Mouse (Mus musculus) liver, embryonic 13.5 days (tissue): ENCODE data around the gene Rtraf. TPM values are rescaled to one million over a fixed set of nuclear protein-coding genes. Genes with fewer than 3 reads are reported as not detected.

Experiments used
- ATAC-seq: fragments of 200-750 bp; cut with Nextera tagmentation; 2 replicates; pipeline ENCODE4 v1.8.0; 2017; ENCODE audit warnings: low read depth, mild to moderate bottlenecking, moderate number of reproducible peaks, moderate library complexity
- DNase-seq: peaks from one replicate; pipeline ENCODE4 v3.0.0; 2022
- H3K27ac ChIP-seq: fragments of 300-500 bp; sonication (generic); 2 replicates; pipeline ENCODE4 v1.5.1; 2015; ENCODE audit warnings: moderate library complexity, mild to moderate bottlenecking, inconsistent platforms
- H3K27me3 ChIP-seq: fragments of 300-500 bp; sonication (generic); 2 replicates; pipeline ENCODE4 v1.6.1; 2015; ENCODE audit warnings: mild to moderate bottlenecking, inconsistent platforms
- H3K36me3 ChIP-seq: fragments of 300-500 bp; sonication (generic); 2 replicates; pipeline ENCODE4 v1.6.1; 2015; ENCODE audit warnings: mild to moderate bottlenecking, inconsistent platforms
- H3K4me1 ChIP-seq: fragments of 300-500 bp; sonication (generic); replicated peaks from 2 replicates; pipeline ENCODE4 v1.6.1; 2015; ENCODE audit warnings: inconsistent platforms
- H3K4me2 ChIP-seq: fragments of 300-500 bp; sonication (generic); 2 replicates; pipeline ENCODE4 v1.6.1; 2015; ENCODE audit warnings: inconsistent platforms, mild to moderate bottlenecking, moderate library complexity
- H3K4me3 ChIP-seq: fragments of 300-500 bp; sonication (generic); replicated peaks from 2 replicates; pipeline ENCODE4 v1.5.1; 2015; ENCODE audit warnings: mild to moderate bottlenecking, inconsistent platforms
- H3K9ac ChIP-seq: fragments of 300-500 bp; sonication (generic); 2 replicates; pipeline ENCODE4 v1.6.1; 2015; ENCODE audit warnings: mild to moderate bottlenecking, inconsistent platforms
- H3K9me3 ChIP-seq: fragments of 300-500 bp; sonication (generic); replicated peaks from 2 replicates; pipeline ENCODE4 v1.6.1; 2016; ENCODE audit warnings: inconsistent platforms
- WGBS: fragments of 180-500 bp; shearing (Covaris S2); methylation state at CpG from one replicate; pipeline ENCODE4 v1.1.7; 2015; ENCODE audit not compliant: insufficient replicate concordance; 5-methylcytosine and 5-hydroxymethylcytosine counted together
- polyA plus RNA-seq: library from polyadenylated mRNA; unstranded; fragments of >200 nt; fragmentation: Nextera tagmentation; extraction: Ambion mirVana; gene quantifications from 2 replicates; pipeline ENCODE4 v1.2.1, GENCODE M21; 2015

The Rtraf gene
- polyA plus RNA-seq, 1 experiment from 2014 or later, result 113 TPM

- Histone ChIP-seq H3K27ac (0 out of 2 replicates have a peak overlapping the region, but pooled peaks have one; percentile 21), H3K4me2 (no peak overlapping the region), H3K4me1 (peaks cover 51% of the 10 kb centered on the region), H3K27me3 (no peaks in the 10 kb centered on the region), H3K36me3 (peaks cover 11% of the 10 kb centered on the region; the same call in 1 of the 2 replicates), H3K9me3 (no peaks in the 10 kb centered on the region), H3K9ac (no peak overlapping the region), H3K4me3 (no peak overlapping the region)
- ATAC-seq (no peak), DNase-seq (no peak)
- 66% methylated on average over 6 of the region's 6 CpGs for WGBS
These were observed 54.0 kb downstream of the Rtraf start for GRCm38 (mm10) chr14:19769441-19770200.

- H3K36me3 ChIP-seq, result peaks cover 11% of the 10 kb centered on the region; the same call in 1 of the 2 replicates
- no peak overlapping the region for H3K27ac ChIP-seq
- WGBS, result 64% methylated on average over 6 of the region's 6 CpGs
- H3K4me3 ChIP-seq, result no peak overlapping the region
- DNase-seq (no peak), ATAC-seq (no peak)
- no peak overlapping the region for H3K9ac ChIP-seq
- H3K4me2 ChIP-seq, result no peak overlapping the region
- peaks cover 57% of the 10 kb centered on the region for H3K4me1 ChIP-seq
- no peaks in the 10 kb centered on the region for H3K9me3 ChIP-seq
- H3K27me3 ChIP-seq, result no peaks in the 10 kb centered on the region
These were observed 55.0 kb downstream of the Rtraf start for GRCm38 (mm10) chr14:19768648-19769047.

GRCm38 (mm10) chr14:19766380-19766649 is 57.3 kb downstream of the Rtraf start:
- no peak overlapping the region for H3K27ac ChIP-seq

GRCm38 (mm10) chr14:19765539-19766379 is 57.9 kb downstream of the Rtraf start:
- H3K27ac ChIP-seq, result no peak overlapping the region
- H3K9ac ChIP-seq, result no peak overlapping the region
- 69% methylated on average over 9 of the region's 9 CpGs for WGBS
- H3K27me3 ChIP-seq, result no peaks in the 10 kb centered on the region
- peaks cover 75% of the 10 kb centered on the region for H3K4me1 ChIP-seq
- no peak overlapping the region for H3K4me3 ChIP-seq
- DNase-seq (no peak), ATAC-seq (no peak)
- H3K36me3 ChIP-seq, result peaks cover 11% of the 10 kb centered on the region; the same call in 1 of the 2 replicates
- no peaks in the 10 kb centered on the region for H3K9me3 ChIP-seq
- H3K4me2 ChIP-seq, result no peak overlapping the region

More at GRCm38 (mm10) chr14:19766380-19766649, 57.3 kb downstream of the Rtraf start:
- H3K4me3 ChIP-seq, result no peak overlapping the region
- DNase-seq (no peak), ATAC-seq (no peak)
- peaks cover 77% of the 10 kb centered on the region for H3K4me1 ChIP-seq
- WGBS, result 24% methylated on average over 1 of the region's 1 CpGs
- no peak overlapping the region for H3K9ac ChIP-seq
- no peak overlapping the region for H3K4me2 ChIP-seq
- no peaks in the 10 kb centered on the region for H3K9me3 ChIP-seq
- no peaks in the 10 kb centered on the region for H3K27me3 ChIP-seq
- H3K36me3 ChIP-seq, result peaks cover 11% of the 10 kb centered on the region; the same call in 1 of the 2 replicates

- DNase-seq (no peak), ATAC-seq (peak; percentile 49)
- H3K4me1 ChIP-seq, result peaks cover 79% of the 10 kb centered on the region
These were observed 59.3 kb downstream of the Rtraf start for GRCm38 (mm10) chr14:19764331-19764730.

GRCm38 (mm10) chr14:19763527-19763926 is 60.1 kb downstream of the Rtraf start:
- 64% methylated on average over 8 of the region's 8 CpGs for WGBS
- H3K4me1 ChIP-seq, result peaks cover 80% of the 10 kb centered on the region

More at GRCm38 (mm10) chr14:19764331-19764730, 59.3 kb downstream of the Rtraf start:
- H3K4me3 ChIP-seq, result no peak overlapping the region
- no peaks in the 10 kb centered on the region for H3K9me3 ChIP-seq
- no peak overlapping the region for H3K9ac ChIP-seq
- no peak overlapping the region for H3K27ac ChIP-seq
- H3K36me3 ChIP-seq, result peaks cover 11% of the 10 kb centered on the region; the same call in 1 of the 2 replicates
- H3K4me2 ChIP-seq, result no peak overlapping the region
- no peaks in the 10 kb centered on the region for H3K27me3 ChIP-seq
- 30% methylated on average over 8 of the region's 8 CpGs for WGBS

GRCm38 (mm10) chr14:19762014-19762413 is 61.6 kb downstream of the Rtraf start:
- no peak overlapping the region for H3K4me3 ChIP-seq
- H3K4me1 ChIP-seq, result peaks cover 71% of the 10 kb centered on the region
- no peaks in the 10 kb centered on the region for H3K27me3 ChIP-seq
- H3K27ac ChIP-seq, result no peak overlapping the region
- ATAC-seq (no peak), DNase-seq (no peak)
- H3K9ac ChIP-seq, result no peak overlapping the region
- no peak overlapping the region for H3K4me2 ChIP-seq
- 41% methylated on average over 4 of the region's 4 CpGs for WGBS
- H3K36me3 ChIP-seq, result 0 out of 2 replicates have a peak, but pooled peaks cover 6% of the 10 kb centered on the region
- H3K9me3 ChIP-seq, result no peaks in the 10 kb centered on the region

More at GRCm38 (mm10) chr14:19763527-19763926, 60.1 kb downstream of the Rtraf start:
- H3K4me3 ChIP-seq, result no peak overlapping the region
- no peaks in the 10 kb centered on the region for H3K27me3 ChIP-seq
- peaks cover 9% of the 10 kb centered on the region; the same call in 1 of the 2 replicates for H3K36me3 ChIP-seq
- ATAC-seq (no peak), DNase-seq (no peak)
- H3K9ac ChIP-seq, result no peak overlapping the region
- H3K4me2 ChIP-seq, result no peak overlapping the region
- no peak overlapping the region for H3K27ac ChIP-seq
- no peaks in the 10 kb centered on the region for H3K9me3 ChIP-seq

Other genes with a start within 250 kb of the Rtraf start
- 0.17 and 0.25 TPM in 2 replicates for gene Gm2237, start 238.7 kb downstream of the Rtraf start, polyA plus RNA-seq
- gene Gm5458, start 221.2 kb downstream of the Rtraf start, polyA plus RNA-seq, result not detected in 2 replicates
- 13.9 and 16.5 TPM in 2 replicates for gene Nid2, start 72.6 kb downstream of the Rtraf start, polyA plus RNA-seq
- gene Gng2, start 153.8 kb upstream of the Rtraf start, polyA plus RNA-seq, result 8.8 and 9.5 TPM in 2 replicates